In the genomic region with DNA sequence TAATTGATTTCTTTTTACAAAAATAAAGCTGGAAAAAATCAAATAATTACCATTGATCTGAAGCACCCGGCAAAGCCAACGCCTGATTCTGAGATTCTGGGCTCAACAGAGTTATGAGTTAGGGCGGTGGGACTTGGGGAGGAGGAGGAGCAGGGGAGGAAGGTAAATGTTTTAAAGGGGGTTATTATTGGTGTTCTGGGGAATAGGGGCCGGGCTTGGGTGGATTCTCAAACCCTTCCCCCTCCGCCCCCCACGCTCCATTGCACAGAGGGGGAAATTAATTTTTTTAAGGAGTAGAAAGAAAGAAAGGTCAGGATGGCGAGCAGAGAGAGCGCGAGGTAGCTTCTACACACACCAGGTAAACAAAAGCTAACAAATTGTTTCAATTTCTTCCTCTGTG, we compare ENCODE assay signal across 1 mouse cellular context.
TF ChIP-seq lines count a peak whose summit lies in the region.

No protein-coding gene starts in this region.

TF ChIP-seq in CH12.LX, 34 proteins besides CTCF, POLR2A, EP300 and RAD21 (continued from another document):
- TF ChIP-seq JUN (IDR thresholded peaks at IDR 0.05; ENCODE audit: insufficient read depth, low read depth, low read length), result no peak
- TF ChIP-seq TBP (conservative IDR thresholded peaks at IDR 0.05; ENCODE audit: low read depth, low read length), result no peak
- no peak for TF ChIP-seq SIN3A (IDR thresholded peaks at IDR 0.05; ENCODE audit: low read length)
